Mouse (Mus musculus) myocyte (in vitro differentiated cells): ENCODE results near the gene Hmbs. TPM values are rescaled to one million over a fixed set of nuclear protein-coding genes. Genes with fewer than 3 reads are reported as not detected.

Experiments
- H3K27me3 ChIP-seq: one replicate; pipeline ENCODE4 v1.6.1; 2011; ENCODE audit not compliant: control insufficient read depth, insufficient read depth, insufficient read length
- H3K36me3 ChIP-seq: one replicate; pipeline ENCODE4 v1.6.1; 2011; ENCODE audit not compliant: control insufficient read depth, insufficient read depth
- H3K4me2 ChIP-seq: one replicate; pipeline ENCODE4 v1.6.1; 2011; ENCODE audit warnings: low read depth, control low read depth
- H3K4me3 ChIP-seq: one replicate; pipeline ENCODE4 v1.5.1; 2011; ENCODE audit warnings: mild to moderate bottlenecking, control low read depth, moderate library complexity
- H3K79me2 ChIP-seq: one replicate; pipeline ENCODE4 v1.6.1; 2011; ENCODE audit not compliant: control insufficient read depth, insufficient read depth
- H3ac ChIP-seq: one replicate; pipeline ENCODE4 v1.6.1; 2011; ENCODE audit not compliant: control insufficient read depth, insufficient read length
- CEBPB ChIP-seq: IDR thresholded peaks from 2 replicates; pipeline ENCODE4 v1.6.1; 2011; ENCODE audit warnings: mild to moderate bottlenecking, moderate library complexity; ENCODE audit not compliant: poor library complexity, insufficient read depth, severe bottlenecking
- E2F4 ChIP-seq: IDR thresholded peaks from one replicate; pipeline ENCODE4 v1.6.1; 2011; ENCODE audit warnings: mild to moderate bottlenecking, control low read depth, moderate library complexity; ENCODE audit not compliant: insufficient read depth
- MAX ChIP-seq: IDR thresholded peaks from one replicate; pipeline ENCODE4 v1.6.1; 2011; ENCODE audit warnings: low read depth, mild to moderate bottlenecking, control low read depth
- MYOD1 ChIP-seq, 3 experiments: IDR thresholded peaks; one replicate each; pipeline ENCODE4 v1.6.1; 2011; ENCODE audit warnings: control low read depth in 2 of 3, low read depth in 2 of 3, mild to moderate bottlenecking in 2 of 3, moderate library complexity in 1 of 3; ENCODE audit not compliant: insufficient read length in 2 of 3, control insufficient read depth in 1 of 3
- MYOG ChIP-seq, 3 experiments: IDR thresholded peaks; one replicate each; pipeline ENCODE4 v1.6.1; 2011; ENCODE audit warnings: control low read depth in 2 of 3, low read depth in 2 of 3, mild to moderate bottlenecking in 2 of 3; ENCODE audit not compliant: insufficient read length in 2 of 3, control insufficient read depth in 1 of 3, insufficient read depth in 1 of 3
- POLR2A ChIP-seq: IDR thresholded peaks from one replicate; pipeline ENCODE4 v1.6.1; 2011; ENCODE audit warnings: low read depth, mild to moderate bottlenecking, control low read depth, moderate library complexity; ENCODE audit not compliant: insufficient read length
- POLR2AphosphoS2 ChIP-seq: IDR thresholded peaks from one replicate; pipeline ENCODE4 v1.6.1; 2011; ENCODE audit warnings: low read depth, control low read depth; ENCODE audit not compliant: insufficient read length
- REST ChIP-seq: IDR thresholded peaks from one replicate; pipeline ENCODE4 v1.6.1; 2011; ENCODE audit warnings: mild to moderate bottlenecking, control low read depth, moderate library complexity; ENCODE audit not compliant: insufficient read depth, insufficient read length
- SRF ChIP-seq: IDR thresholded peaks from one replicate; pipeline ENCODE4 v1.6.1; 2011; ENCODE audit warnings: low read depth; ENCODE audit not compliant: control insufficient read depth, insufficient read length
- TCF12 ChIP-seq: IDR thresholded peaks from one replicate; pipeline ENCODE4 v1.6.1; 2011; ENCODE audit warnings: mild to moderate bottlenecking, control low read depth; ENCODE audit not compliant: poor library complexity, insufficient read depth, severe bottlenecking
- TCF3 ChIP-seq: IDR thresholded peaks from one replicate; pipeline ENCODE4 v1.6.1; 2011; ENCODE audit warnings: low read depth, control low read depth; ENCODE audit not compliant: insufficient read length
- USF1 ChIP-seq: IDR thresholded peaks from one replicate; pipeline ENCODE4 v1.6.1; 2011; ENCODE audit warnings: low read depth, mild to moderate bottlenecking, control low read depth, moderate library complexity
- polyA plus RNA-seq: library from polyadenylated mRNA; unstranded; fragments of >200 nt; fragmentation: generic; extraction: Trizol; gene quantifications from one replicate; pipeline ENCODE4 v1.2.1, GENCODE M21; 2012; ENCODE audit warnings: missing spikeins

Hmbs gene
- polyA plus RNA-seq, 1 experiment, result 31.5 TPM

- Histone ChIP-seq H3K4me2 (no peak overlapping the region), H3K27me3 (no peaks in the 10 kb centered on the region), H3ac (no peak overlapping the region), H3K79me2 (no peaks in the 10 kb centered on the region), H3K36me3 (peaks cover 58% of the 10 kb centered on the region), H3K4me3 (no peak overlapping the region)
- no peak for TF ChIP-seq REST
- no peak for TF ChIP-seq CEBPB
- TF ChIP-seq E2F4, result no peak
- TF ChIP-seq MAX, result no peak
- TF ChIP-seq MYOG (IDR thresholded peaks at IDR 0.05; ENCODE audit: control insufficient read depth in 1 of 3, insufficient read depth in 1 of 3, insufficient read length in 2 of 3, low read depth in 2 of 3), result no peak
- TF ChIP-seq TCF3, result no peak
- no peak for TF ChIP-seq POLR2AphosphoS2
- TF ChIP-seq TCF12, result no peak
- no peak for TF ChIP-seq USF1
- no peak for TF ChIP-seq POLR2A
- no peak for TF ChIP-seq SRF
- TF ChIP-seq MYOD1 (IDR thresholded peaks at IDR 0.05; ENCODE audit: control insufficient read depth in 1 of 3, insufficient read length in 2 of 3, low read depth in 2 of 3), result no peak
Observed at GRCm38 (mm10) chr9:44292490-44292889, 51.5 kb downstream of the Hmbs start.

- H3K27me3 ChIP-seq, result no peaks in the 10 kb centered on the region
- H3K79me2 ChIP-seq, result no peaks in the 10 kb centered on the region
- H3K4me3 ChIP-seq, result no peak overlapping the region
- TF ChIP-seq E2F4, result no peak
- no peak for TF ChIP-seq USF1
- TF ChIP-seq CEBPB, result no peak
- H3K36me3 ChIP-seq, result peaks cover 37% of the 10 kb centered on the region
- no peak overlapping the region for H3ac ChIP-seq
- H3K4me2 ChIP-seq, result no peak overlapping the region
Observed at GRCm38 (mm10) chr9:44288959-44289291, 55.1 kb downstream of the Hmbs start.

DNA sequence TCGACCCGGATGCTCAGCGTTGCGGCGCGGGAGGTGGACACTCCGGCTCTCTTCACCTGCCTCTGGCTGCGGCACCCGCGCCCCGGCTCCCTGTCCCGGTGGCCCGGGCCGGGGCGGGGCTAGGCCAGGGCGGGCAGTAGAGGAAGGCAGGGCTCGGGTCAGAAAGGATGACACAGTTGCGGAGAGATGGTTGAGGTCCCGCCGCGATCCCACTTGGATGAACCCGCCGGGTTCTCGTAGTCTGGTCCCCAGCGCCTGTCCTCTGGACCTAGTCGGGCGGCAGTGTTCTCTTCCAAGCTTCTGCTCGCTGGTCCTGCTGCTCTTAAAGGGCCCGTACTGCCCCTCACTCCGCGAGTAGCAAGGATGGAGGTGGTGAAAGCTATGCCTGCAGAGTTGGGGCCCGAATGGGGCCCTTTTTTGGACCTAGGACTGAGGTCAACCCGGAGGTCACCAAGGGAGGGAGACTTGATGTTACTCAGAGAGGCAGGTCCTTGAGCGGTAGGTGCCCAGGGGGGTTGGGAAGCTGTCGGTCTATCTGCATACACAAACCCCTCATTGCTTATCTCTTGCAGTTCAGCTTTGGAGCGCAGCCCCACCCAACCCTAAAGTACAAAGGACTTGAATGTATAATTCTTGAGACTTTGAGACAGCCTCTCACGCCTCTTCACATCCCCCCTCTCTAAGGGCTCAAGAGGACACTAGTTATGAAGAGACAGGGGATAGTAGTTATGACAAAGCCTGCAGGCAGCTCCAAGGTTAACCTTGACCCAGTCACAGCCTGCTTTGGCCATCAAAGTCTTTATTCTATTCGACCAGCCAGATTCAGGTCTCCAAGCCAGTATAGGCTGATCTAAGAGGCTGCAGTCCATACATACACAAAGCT, 55.7 kb downstream of the Hmbs start, which contains the start of gene Abcg4:
Gene Abcg4 (minus strand): TSS at position 540 of the 883 bp plus-strand sequence.
- H3K27me3 ChIP-seq, result no peaks in the 10 kb centered on the region
- H3ac ChIP-seq, result no peak within 1 kb of the TSS
- TF ChIP-seq POLR2AphosphoS2, result no peak
- no peak for TF ChIP-seq TCF3
- TF ChIP-seq MYOD1 (IDR thresholded peaks at IDR 0.05; ENCODE audit: control insufficient read depth in 1 of 3, insufficient read length in 2 of 3, low read depth in 2 of 3), result no peak
- no peak for TF ChIP-seq REST
- TF ChIP-seq SRF, result no peak
- TF ChIP-seq TCF12, result no peak
- no peak for TF ChIP-seq MAX
- TF ChIP-seq CEBPB, result no peak
- no peak for TF ChIP-seq E2F4
- TF ChIP-seq MYOG (IDR thresholded peaks at IDR 0.05; ENCODE audit: control insufficient read depth in 1 of 3, insufficient read depth in 1 of 3, insufficient read length in 2 of 3, low read depth in 2 of 3), result no peak
- TF ChIP-seq POLR2A, result no peak
- TF ChIP-seq USF1, result no peak
- no peak within 1 kb of the TSS for H3K4me3 ChIP-seq
- no peak within 1 kb of the TSS for H3K4me2 ChIP-seq
- H3K36me3 ChIP-seq, result peaks cover 31% of the 10 kb centered on the region
- H3K79me2 ChIP-seq, result no peaks in the 10 kb centered on the region

- no peaks in the 10 kb centered on the region for H3K79me2 ChIP-seq
- TF ChIP-seq REST, result no peak
- peak; percentile 19 for TF ChIP-seq POLR2AphosphoS2
- H3K4me2 ChIP-seq, result no peak overlapping the region
- H3K4me3 ChIP-seq, result no peak overlapping the region
- peaks cover 24% of the 10 kb centered on the region for H3K36me3 ChIP-seq
- H3K27me3 ChIP-seq, result no peaks in the 10 kb centered on the region
- H3ac ChIP-seq, result no peak overlapping the region
Observed at GRCm38 (mm10) chr9:44287401-44288075, 56.5 kb downstream of the Hmbs start.

DNA sequence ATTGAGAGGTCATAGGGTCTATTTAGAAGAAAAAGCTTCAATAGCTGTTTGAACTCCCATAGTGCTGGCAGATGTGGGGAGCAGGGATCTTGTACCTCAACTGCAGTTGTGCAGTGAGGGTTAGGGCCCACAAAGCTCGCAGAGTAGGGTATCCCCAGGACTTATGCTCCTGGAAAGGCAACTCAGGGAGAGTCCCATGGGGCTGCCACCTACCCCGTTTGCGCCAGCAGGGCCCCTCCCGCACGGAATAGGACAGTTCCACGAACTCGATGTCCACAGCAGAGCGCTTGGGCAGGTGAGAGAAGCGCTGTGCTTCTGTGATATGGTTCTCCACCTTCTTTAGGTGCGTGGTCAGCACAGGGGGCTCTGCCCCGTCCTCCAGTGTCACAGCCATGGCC, 57.0 kb downstream of the Hmbs start:
- Histone ChIP-seq H3K36me3 (peaks cover 19% of the 10 kb centered on the region), H3K4me3 (no peak overlapping the region), H3K27me3 (no peaks in the 10 kb centered on the region), H3K79me2 (no peaks in the 10 kb centered on the region), H3ac (no peak overlapping the region), H3K4me2 (no peak overlapping the region)
- TF ChIP-seq REST (no peak), TCF12 (no peak), SRF (no peak), MYOG (IDR thresholded peaks at IDR 0.05; ENCODE audit: control insufficient read depth in 1 of 3, insufficient read depth in 1 of 3, insufficient read length in 2 of 3, low read depth in 2 of 3) (no peak), POLR2A (no peak), TCF3 (no peak)

Other genes with a start within 250 kb of the Hmbs start
- 0.01 TPM for gene Mfrp, start 242.5 kb downstream of the Hmbs start, polyA plus RNA-seq
- 0.61 TPM for gene C1qtnf5, start 237.0 kb downstream of the Hmbs start, polyA plus RNA-seq
- gene Gm49380, start 230.7 kb downstream of the Hmbs start, polyA plus RNA-seq, result 0.02 TPM
- gene Rnf26, start 230.7 kb downstream of the Hmbs start, polyA plus RNA-seq, result 29.5 TPM
- 2.1 TPM for gene Mcam, start 209.8 kb downstream of the Hmbs start, polyA plus RNA-seq
- 4.5 TPM for gene Cbl, start 110.2 kb downstream of the Hmbs start, polyA plus RNA-seq
- gene Ccdc153, start 103.6 kb downstream of the Hmbs start, polyA plus RNA-seq, result not detected
- gene Pdzd3, start 92.8 kb downstream of the Hmbs start, polyA plus RNA-seq, result 0.02 TPM
- 7.2 TPM for gene Nlrx1, start 75.6 kb downstream of the Hmbs start, polyA plus RNA-seq
- gene Abcg4, start 55.6 kb downstream of the Hmbs start, polyA plus RNA-seq, result 0.10 TPM
- gene Hinfp, start 38.6 kb downstream of the Hmbs start, polyA plus RNA-seq, result 6.5 TPM
- gene C2cd2l, start 23.9 kb downstream of the Hmbs start, polyA plus RNA-seq, result 18.1 TPM
- gene Dpagt1, start 18.2 kb downstream of the Hmbs start, polyA plus RNA-seq, result 26.3 TPM
- 123 TPM for gene H2afx, start 9.5 kb downstream of the Hmbs start, polyA plus RNA-seq
- 26.4 TPM for gene Vps11, start 17.4 kb upstream of the Hmbs start, polyA plus RNA-seq
- 45.9 TPM for gene Hyou1, start 35.3 kb upstream of the Hmbs start, polyA plus RNA-seq
- 20.8 TPM for gene Slc37a4, start 52.6 kb upstream of the Hmbs start, polyA plus RNA-seq
- gene Rps25, start 62.9 kb upstream of the Hmbs start, polyA plus RNA-seq, result 1,955 TPM
- 119 TPM for gene Trappc4, start 63.4 kb upstream of the Hmbs start, polyA plus RNA-seq
- 15.6 TPM for gene Ccdc84, start 74.3 kb upstream of the Hmbs start, polyA plus RNA-seq
- not detected for gene Foxr1, start 96.9 kb upstream of the Hmbs start, polyA plus RNA-seq
- not detected for gene Upk2, start 110.7 kb upstream of the Hmbs start, polyA plus RNA-seq
- gene Bcl9l, start 138.6 kb upstream of the Hmbs start, polyA plus RNA-seq, result 35.4 TPM
- gene Cxcr5, start 217.6 kb upstream of the Hmbs start, polyA plus RNA-seq, result 0.01 TPM